Mouse (Mus musculus) limb, embryonic 10.5 days (tissue): ENCODE results near the gene Phb2. TPM values are rescaled to one million over a fixed set of nuclear protein-coding genes. Genes with fewer than 3 reads are reported as not detected.

Experiments
- DNase-seq: peaks from one replicate; pipeline ENCODE4 v3.0.0-alpha.2; 2017; ENCODE audit warnings: low spot score
- H3K27ac ChIP-seq: fragments of 300-500 bp; sonication (generic); 2 replicates; pipeline ENCODE4 v1.5.1; 2016; ENCODE audit warnings: mild to moderate bottlenecking
- H3K27me3 ChIP-seq: fragments of 300-500 bp; sonication (generic); 2 replicates; pipeline ENCODE4 v1.6.1; 2016; ENCODE audit warnings: low read depth, mild to moderate bottlenecking; ENCODE audit not compliant: poor library complexity, severe bottlenecking
- H3K36me3 ChIP-seq: fragments of 300-500 bp; sonication (generic); 2 replicates; pipeline ENCODE4 v1.6.1; 2016; ENCODE audit warnings: mild to moderate bottlenecking, moderate library complexity
- H3K4me1 ChIP-seq: fragments of 300-500 bp; sonication (generic); 2 replicates; pipeline ENCODE4 v1.6.1; 2016
- H3K4me3 ChIP-seq: fragments of 300-500 bp; sonication (generic); 2 replicates; pipeline ENCODE4 v1.5.1; 2016; ENCODE audit warnings: mild to moderate bottlenecking, moderate library complexity
- H3K9me3 ChIP-seq: fragments of 300-500 bp; sonication (generic); replicated peaks from 2 replicates; pipeline ENCODE4 v1.6.1; 2016; ENCODE audit warnings: mild to moderate bottlenecking
- WGBS: fragments of 180-500 bp; shearing (Covaris S2); methylation state at CpG from one replicate; pipeline ENCODE4 v1.1.7; 2016; 5-methylcytosine and 5-hydroxymethylcytosine counted together
- polyA plus RNA-seq: library from polyadenylated mRNA; unstranded; fragments of >200 nt; fragmentation: Nextera tagmentation; extraction: Ambion mirVana; gene quantifications from 2 replicates; pipeline ENCODE4 v1.2.1, GENCODE M21; 2016

The Phb2 gene
- polyA plus RNA-seq, 1 experiment from 2014 or later = 501 TPM

DNA sequence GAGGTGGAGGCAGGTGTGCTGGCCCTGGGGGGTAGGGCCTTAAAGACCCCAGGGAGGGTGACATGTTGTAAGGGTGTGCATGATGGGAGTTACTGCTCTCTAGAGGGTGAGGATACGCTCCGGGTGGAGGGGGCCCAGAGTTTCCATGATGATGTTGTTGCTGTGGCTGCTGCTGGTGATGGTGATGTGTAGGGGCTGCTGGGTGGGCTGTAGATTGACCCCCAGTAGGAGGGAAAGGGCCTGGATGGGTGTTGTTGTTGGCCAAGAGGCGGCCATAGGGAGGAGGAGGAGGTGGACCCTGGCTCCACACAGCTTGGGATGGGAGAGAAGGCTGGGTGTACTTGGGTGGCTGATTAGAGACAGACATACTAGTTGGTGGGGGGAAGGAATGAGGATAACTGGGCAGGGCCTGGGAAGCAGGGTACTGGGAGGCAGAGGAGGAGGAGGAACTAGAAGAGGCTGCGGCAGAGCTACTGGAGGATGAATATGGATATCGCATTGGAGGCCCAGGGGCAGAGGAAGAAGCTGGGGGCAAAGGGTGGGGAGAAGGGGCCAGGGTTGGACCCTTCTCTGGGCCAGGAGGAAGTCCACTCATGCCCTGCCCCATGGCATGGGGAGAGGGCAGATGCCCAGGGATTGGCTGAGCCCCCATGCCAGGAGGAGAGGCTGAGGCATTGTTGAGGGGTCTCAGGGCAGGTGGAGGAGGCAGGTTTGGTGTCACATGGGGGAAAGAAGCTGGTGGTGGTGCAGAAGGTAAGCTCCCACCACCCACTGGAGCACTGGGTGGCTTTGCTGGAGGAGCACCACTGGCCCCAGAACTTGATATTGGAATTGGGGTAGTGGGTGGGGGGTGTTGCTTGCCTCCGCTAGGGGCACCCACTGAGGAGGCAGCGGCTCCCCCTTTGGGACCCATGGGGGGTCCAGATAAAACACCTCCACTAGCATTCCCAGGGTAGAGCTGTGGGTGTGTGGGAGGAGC is 34.8 kb downstream of the Phb2 start:
- Histone ChIP-seq H3K4me3 (peak overlapping the region; percentile 66), H3K36me3 (peaks cover 80% of the 10 kb centered on the region), H3K27me3 (no peaks in the 10 kb centered on the region), H3K9me3 (no peaks in the 10 kb centered on the region), H3K27ac (peak overlapping the region; percentile 96), H3K4me1 (peaks cover 37% of the 10 kb centered on the region)
- no peak for DNase-seq
- 87% methylated on average over 7 of the region's 7 CpGs for WGBS

- Histone ChIP-seq H3K9me3 (no peaks in the 10 kb centered on the region), H3K27me3 (no peaks in the 10 kb centered on the region), H3K4me1 (peaks cover 35% of the 10 kb centered on the region), H3K4me3 (no peak overlapping the region), H3K36me3 (peaks cover 68% of the 10 kb centered on the region), H3K27ac (no peak overlapping the region)
- WGBS = 85% methylated on average over 8 of the region's 8 CpGs
- no peak for DNase-seq
These were observed 38.3 kb downstream of the Phb2 start for GRCm38 (mm10) chr6:124750405-124750804.

DNA sequence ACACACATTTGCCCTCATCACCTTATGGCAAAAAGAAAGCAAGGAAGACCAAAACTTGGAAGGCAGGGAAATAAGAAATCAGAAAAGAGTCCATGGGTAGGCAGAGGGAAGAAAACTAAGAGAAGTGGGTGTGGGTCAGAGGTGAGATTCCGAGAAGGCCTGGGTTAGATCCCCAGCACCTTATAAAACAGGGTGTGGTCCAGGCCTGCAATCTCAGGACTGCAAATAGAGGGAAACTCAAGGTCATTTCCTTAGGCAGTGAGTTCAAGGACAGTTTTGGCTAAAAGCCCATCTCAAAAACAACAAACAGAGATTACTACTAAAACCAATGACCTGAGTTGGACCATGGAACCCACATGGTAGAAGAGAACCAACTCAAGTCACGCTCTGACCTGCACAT is 41.7 kb downstream of the Phb2 start:
- no peak for DNase-seq
- WGBS = 88% methylated on average over 2 of the region's 2 CpGs
- no peak overlapping the region for H3K4me3 ChIP-seq
- H3K27ac ChIP-seq = no peak overlapping the region
- H3K9me3 ChIP-seq = no peaks in the 10 kb centered on the region
- H3K27me3 ChIP-seq = no peaks in the 10 kb centered on the region
- H3K36me3 ChIP-seq = peaks cover 42% of the 10 kb centered on the region
- peaks cover 41% of the 10 kb centered on the region for H3K4me1 ChIP-seq

GRCm38 (mm10) chr6:124755306-124755705 is 43.2 kb downstream of the Phb2 start:
- WGBS = 4% methylated on average over 3 of the region's 3 CpGs
- peak overlapping the region; percentile 99 for H3K27ac ChIP-seq
- H3K9me3 ChIP-seq = no peaks in the 10 kb centered on the region
- peak overlapping the region; percentile 91 for H3K4me3 ChIP-seq
- DNase-seq = no peak
- H3K4me1 ChIP-seq = peaks cover 48% of the 10 kb centered on the region
- peaks cover 8% of the 10 kb centered on the region; the same call in 1 of the 2 replicates for H3K27me3 ChIP-seq
- H3K36me3 ChIP-seq = peaks cover 27% of the 10 kb centered on the region

DNA sequence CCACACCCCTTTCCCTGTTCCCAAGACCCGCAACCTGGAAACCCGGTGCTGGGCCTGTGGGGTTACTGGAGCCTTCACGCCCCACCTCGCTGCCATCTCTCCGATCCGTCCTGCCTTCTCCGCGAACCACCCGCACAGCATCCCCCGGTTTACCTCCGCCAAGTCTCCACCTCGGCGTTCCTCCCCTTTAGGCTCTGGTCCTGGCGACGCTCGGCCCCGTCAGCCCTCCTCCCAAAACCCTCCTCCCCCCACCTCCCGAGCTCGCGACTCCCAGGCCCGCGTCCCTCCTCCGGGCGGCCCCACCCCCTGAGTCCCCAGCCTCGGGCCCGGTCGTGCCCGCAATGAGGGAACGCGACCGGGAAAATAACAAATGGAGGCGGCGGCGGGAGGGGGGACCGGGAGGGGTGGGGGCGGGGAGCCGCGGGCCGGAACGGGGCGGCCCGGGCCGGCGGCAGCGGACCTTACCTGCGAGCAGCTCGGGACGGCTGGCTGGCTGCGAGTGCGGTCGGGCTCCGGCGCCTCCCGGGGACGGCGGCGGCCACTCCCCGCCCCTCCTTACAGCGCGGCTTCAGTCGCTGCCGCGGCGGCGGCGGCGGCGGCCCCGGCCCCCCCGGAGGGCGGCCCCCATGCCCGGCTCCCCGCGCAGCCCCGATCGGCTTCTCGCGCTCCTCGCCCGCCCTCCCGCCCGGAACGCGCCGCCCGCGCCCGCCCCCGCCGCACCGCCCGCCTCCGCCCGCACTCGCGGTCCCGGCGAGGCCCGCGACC is 43.9 kb downstream of the Phb2 start, which contains the start of the genes Gm45234 and Atn1:
Gene Gm45234, minus strand, starts transcription at position 191 of the 765 bp plus-strand sequence.
Gene Atn1, minus strand, starts transcription at position 694 of the 765 bp plus-strand sequence.
- Histone ChIP-seq H3K4me3 (peak within 1 kb of the TSS; percentile 91), H3K27me3 (peaks cover 13% of the 10 kb centered on the region), H3K9me3 (no peaks in the 10 kb centered on the region), H3K4me1 (peaks cover 48% of the 10 kb centered on the region), H3K27ac (peak within 1 kb of the TSS; percentile 99), H3K36me3 (peaks cover 21% of the 10 kb centered on the region)
- under 1% methylated on average over 80 of the region's 100 CpGs for WGBS
- DNase-seq = peak; percentile 81

- peak overlapping the region; percentile 91 for H3K4me3 ChIP-seq
- peaks cover 48% of the 10 kb centered on the region for H3K4me1 ChIP-seq
- peaks cover 20% of the 10 kb centered on the region for H3K27me3 ChIP-seq
- H3K9me3 ChIP-seq = no peaks in the 10 kb centered on the region
- H3K27ac ChIP-seq = peak overlapping the region; percentile 99
- 1% methylated on average over 51 of the region's 54 CpGs for WGBS
- DNase-seq = peak; percentile 89
- H3K36me3 ChIP-seq = peaks cover 16% of the 10 kb centered on the region
These were observed 44.7 kb downstream of the Phb2 start for GRCm38 (mm10) chr6:124756652-124757350.

- Histone ChIP-seq H3K4me3 (peak overlapping the region; percentile 91), H3K27ac (peak overlapping the region; percentile 99), H3K27me3 (peaks cover 22% of the 10 kb centered on the region), H3K4me1 (peaks cover 48% of the 10 kb centered on the region), H3K9me3 (no peaks in the 10 kb centered on the region), H3K36me3 (peaks cover 11% of the 10 kb centered on the region)
- WGBS = 12% methylated on average over 5 of the region's 5 CpGs
- DNase-seq = no peak
These were observed 45.3 kb downstream of the Phb2 start for GRCm38 (mm10) chr6:124757351-124757880.

GRCm38 (mm10) chr6:124757909-124758848 is 46.0 kb downstream of the Phb2 start:
- H3K27ac ChIP-seq = peak overlapping the region; percentile 99
- H3K4me3 ChIP-seq = peak overlapping the region; percentile 91
- no peaks in the 10 kb centered on the region for H3K9me3 ChIP-seq
- H3K36me3 ChIP-seq = peaks cover 3% of the 10 kb centered on the region
- peaks cover 48% of the 10 kb centered on the region for H3K4me1 ChIP-seq
- peak; percentile 60 for DNase-seq
- 47% methylated on average over 5 of the region's 5 CpGs for WGBS
- H3K27me3 ChIP-seq = peaks cover 30% of the 10 kb centered on the region

GRCm38 (mm10) chr6:124758849-124759232 is 46.7 kb downstream of the Phb2 start:
- peak overlapping the region; percentile 91 for H3K4me3 ChIP-seq
- DNase-seq = no peak
- H3K27me3 ChIP-seq = peaks cover 36% of the 10 kb centered on the region
- H3K27ac ChIP-seq = peak overlapping the region; percentile 99
- WGBS = 69% methylated on average over 2 of the region's 2 CpGs
- no peaks in the 10 kb centered on the region for H3K9me3 ChIP-seq
- H3K36me3 ChIP-seq = no peaks in the 10 kb centered on the region
- H3K4me1 ChIP-seq = peaks cover 52% of the 10 kb centered on the region

DNA sequence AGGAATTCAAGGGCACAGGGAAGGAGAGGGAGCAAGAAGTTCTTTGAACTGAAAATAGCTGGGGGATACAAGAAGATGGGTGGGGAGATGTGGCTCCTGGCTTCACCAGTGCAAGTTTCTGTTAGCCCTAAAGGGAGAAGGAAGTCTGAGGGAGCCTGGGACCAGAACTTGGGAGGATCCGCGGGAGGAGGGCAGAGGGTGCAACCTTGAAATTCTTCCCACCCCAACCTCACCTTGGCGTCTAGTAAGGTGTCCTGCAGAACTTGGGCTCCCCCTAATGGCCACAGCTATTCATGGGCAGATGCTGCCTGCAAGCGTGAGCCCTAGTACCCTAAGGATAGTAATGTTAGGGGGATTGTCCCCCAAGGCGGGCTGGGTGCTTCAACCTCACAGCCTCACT is 47.1 kb downstream of the Phb2 start:
- 1% methylated on average over 5 of the region's 5 CpGs for WGBS

DNA sequence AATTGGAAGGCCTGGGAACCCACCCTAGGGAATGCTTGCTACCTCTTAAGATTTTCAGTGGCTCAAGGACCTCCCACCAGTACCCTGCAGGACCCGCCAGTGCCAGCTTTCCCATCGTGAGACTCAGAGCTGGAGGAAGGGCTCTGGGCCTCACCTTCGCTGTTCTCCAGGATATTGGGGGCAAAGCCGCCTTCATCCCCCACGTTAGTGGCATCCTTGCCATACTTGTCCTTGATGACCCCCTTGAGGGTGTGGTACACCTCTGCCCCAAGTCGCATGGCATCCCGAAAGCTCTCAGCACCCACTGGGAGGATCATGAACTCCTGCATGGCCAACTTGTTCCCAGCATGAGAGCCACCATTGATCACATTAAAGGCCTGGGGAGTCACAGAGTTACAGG is 53.8 kb downstream of the Phb2 start:
- peaks cover 74% of the 10 kb centered on the region for H3K27me3 ChIP-seq
- no peaks in the 10 kb centered on the region for H3K36me3 ChIP-seq
- no peaks in the 10 kb centered on the region for H3K9me3 ChIP-seq
- 84% methylated on average over 7 of the region's 7 CpGs for WGBS
- no peak for DNase-seq
- no peak overlapping the region for H3K27ac ChIP-seq
- H3K4me3 ChIP-seq = no peak overlapping the region
- peaks cover 31% of the 10 kb centered on the region for H3K4me1 ChIP-seq

More for the DNA sequence above, 47.1 kb downstream of the Phb2 start:
- peak overlapping the region; percentile 91 for H3K4me3 ChIP-seq
- no peaks in the 10 kb centered on the region for H3K9me3 ChIP-seq
- no peaks in the 10 kb centered on the region for H3K36me3 ChIP-seq
- peaks cover 36% of the 10 kb centered on the region for H3K27me3 ChIP-seq
- peaks cover 49% of the 10 kb centered on the region for H3K4me1 ChIP-seq
- peak overlapping the region; percentile 99; the same call in 1 of the 2 replicates for H3K27ac ChIP-seq
- peak; percentile 89 for DNase-seq
